Mouse (Mus musculus) adipose tissue, adult 10 weeks (tissue): Measurements from ENCODE around the gene Cpxm1. TPM values are rescaled to one million over a fixed set of nuclear protein-coding genes. Genes with fewer than 3 reads are reported as not detected.

ENCODE experiments used
- polyA plus RNA-seq: library from polyadenylated mRNA; stranded (reverse); fragments of 350-450 nt; fragmentation: Illumina TruSeq; extraction: RNeasy Lipid Tissue Mini Kit (QIAGEN cat#74804); gene quantifications from one replicate; pipeline ENCODE4 v1.2.3, GENCODE M21; 2014; ENCODE audit warnings: low read depth, low replicate concordance

Gene Cpxm1
- polyA plus RNA-seq: 46.6 TPM

DNA sequence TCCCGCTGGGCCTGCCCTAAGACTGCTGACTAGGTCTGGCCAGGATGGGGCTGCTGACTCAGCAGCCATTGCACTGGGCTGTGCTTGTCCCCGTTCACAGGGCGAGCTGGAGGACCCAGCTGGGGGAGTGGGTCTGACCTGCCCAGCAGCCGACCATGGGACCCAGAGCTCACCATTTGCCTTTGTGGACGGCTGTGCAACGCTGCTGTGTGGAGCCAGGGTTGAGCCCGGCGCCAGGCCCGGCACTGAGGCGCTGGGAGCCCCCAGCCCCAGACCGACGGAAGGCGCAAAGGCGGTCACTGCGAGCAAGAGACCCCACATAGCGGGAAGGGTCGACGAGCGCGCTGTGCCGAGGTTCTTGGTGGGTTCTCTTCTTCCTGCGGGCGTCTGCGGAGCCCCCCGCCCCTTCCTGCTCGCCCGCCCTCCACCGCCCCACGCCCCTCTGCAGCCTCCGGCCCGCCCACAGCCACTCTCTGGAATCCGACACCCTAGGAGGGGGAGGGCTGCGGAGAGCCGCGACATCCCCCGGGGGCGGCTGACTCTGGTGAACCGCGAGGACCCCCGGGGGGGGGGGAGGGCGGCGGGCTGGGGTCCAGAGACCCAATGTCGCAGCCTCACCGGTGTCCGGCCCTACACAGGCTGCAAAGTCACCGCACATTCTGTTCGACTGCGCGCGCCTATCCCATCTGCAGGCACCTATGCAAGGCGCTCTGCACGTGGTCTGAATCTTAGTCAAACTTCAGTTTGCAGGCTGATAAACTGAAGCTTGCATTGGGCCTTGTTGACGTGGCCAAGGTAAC is at the start of gene Cpxm1:
Gene Cpxm1, minus strand, starts transcription at position 389 of the 800 bp plus-strand sequence.

DNA sequence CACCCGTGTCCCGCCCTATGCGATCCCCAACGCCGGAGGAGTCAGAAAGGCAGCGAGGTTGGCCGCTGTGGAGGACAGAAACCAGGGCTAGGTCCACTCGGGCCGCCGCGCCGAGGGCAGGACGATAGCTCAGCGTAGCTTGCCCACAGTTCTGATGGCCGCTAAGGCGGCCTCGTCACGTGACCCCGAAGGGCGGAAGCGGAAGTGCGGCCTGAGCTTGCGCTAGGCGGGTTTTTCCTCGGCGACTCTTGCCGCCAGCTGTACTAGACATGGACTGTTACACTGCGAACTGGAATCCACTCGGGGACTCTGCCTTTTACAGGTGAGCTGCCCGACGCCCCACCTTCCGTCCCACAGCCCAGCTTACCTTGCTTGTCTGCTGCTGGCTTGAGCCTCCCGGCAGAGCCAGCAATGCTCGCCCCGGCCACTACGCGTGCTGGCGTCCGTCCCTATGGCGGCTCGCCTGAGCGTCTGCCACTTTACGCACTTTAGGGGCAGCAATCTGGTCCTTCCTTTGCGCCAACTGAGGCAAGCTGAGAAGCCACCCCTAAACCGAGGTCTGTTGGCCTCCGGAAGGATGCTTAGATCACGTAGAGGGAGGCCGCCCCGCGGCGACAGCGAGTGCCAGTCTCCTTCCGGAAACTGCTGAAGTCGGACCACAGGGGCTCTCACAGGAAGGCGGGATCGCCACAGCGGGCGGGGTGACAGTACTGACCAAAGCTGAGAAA is 26.9 kb upstream of the Cpxm1 start, which contains the start of the genes Vps16 and Pced1a:
Gene Vps16, plus strand, starts transcription at position 214 of the 728 bp plus-strand sequence.
Gene Pced1a, minus strand, starts transcription at position 576 of the 728 bp plus-strand sequence.

DNA sequence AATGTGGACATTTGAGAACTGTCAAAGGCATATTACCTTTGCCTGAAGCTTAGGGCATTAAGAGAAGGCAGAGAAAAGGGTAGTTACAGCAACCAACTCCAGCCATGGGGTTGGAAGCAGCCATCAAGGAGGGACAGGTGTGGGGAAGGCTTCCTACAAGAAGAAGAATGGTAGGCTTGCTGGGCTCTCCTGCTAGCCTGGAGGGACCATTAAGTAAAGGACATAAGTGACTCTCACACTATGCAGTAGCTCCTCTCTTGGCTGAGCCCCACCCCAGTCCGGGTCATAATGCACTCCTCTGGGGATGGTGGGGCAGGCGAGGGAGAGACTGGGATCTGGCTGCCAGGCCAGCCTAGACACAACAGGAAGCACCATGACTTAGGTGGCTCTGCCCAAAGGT is 8.8 kb upstream of the Cpxm1 start, which contains the start of gene Tmem239:
Gene Tmem239, plus strand, starts transcription at position 301 of the 400 bp plus-strand sequence.

GRCm38 (mm10) chr2:130404939-130405338 is 7.6 kb upstream of the Cpxm1 start, which contains the start of the genes Gm28372 and 1700020A23Rik:
TSS of gene Gm28372 (plus strand) at chr2:130405239.
TSS of gene 1700020A23Rik (plus strand) at chr2:130405259.

Other genes starting within 250 kb of the Cpxm1 start
- gene Snrpb, start 218.2 kb downstream of the Cpxm1 start, polyA plus RNA-seq: 137 TPM
- gene Tmc2, start 202.4 kb downstream of the Cpxm1 start, polyA plus RNA-seq: not detected
- gene Nop56, start 123.1 kb downstream of the Cpxm1 start, polyA plus RNA-seq: 64.9 TPM
- gene Idh3b, start 113.0 kb downstream of the Cpxm1 start, polyA plus RNA-seq: 137 TPM
- 2.3 TPM for gene Ebf4, start 102.4 kb downstream of the Cpxm1 start, polyA plus RNA-seq
- not detected for gene Gm28372, start 7.7 kb upstream of the Cpxm1 start, polyA plus RNA-seq
- 2.7 TPM for gene 1700020A23Rik, start 7.7 kb upstream of the Cpxm1 start, polyA plus RNA-seq
- gene Tmem239, start 8.9 kb upstream of the Cpxm1 start, polyA plus RNA-seq: 3.5 TPM
- gene Vps16, start 26.8 kb upstream of the Cpxm1 start, polyA plus RNA-seq: 44.2 TPM
- gene Pced1a, start 27.1 kb upstream of the Cpxm1 start, polyA plus RNA-seq: 15.7 TPM
- 78.3 TPM for gene Ptpra, start 52.7 kb upstream of the Cpxm1 start, polyA plus RNA-seq
- gene Mrps26, start 166.2 kb upstream of the Cpxm1 start, polyA plus RNA-seq: 42.6 TPM
- not detected for gene Oxt, start 178.6 kb upstream of the Cpxm1 start, polyA plus RNA-seq
- not detected for gene Avp, start 185.0 kb upstream of the Cpxm1 start, polyA plus RNA-seq
- 4.8 TPM for gene Fastkd5, start 232.5 kb upstream of the Cpxm1 start, polyA plus RNA-seq
- 4.7 TPM for gene Ubox5, start 232.5 kb upstream of the Cpxm1 start, polyA plus RNA-seq
- gene Lzts3, start 245.2 kb upstream of the Cpxm1 start, polyA plus RNA-seq: 11.3 TPM